Mouse (Mus musculus): ENCODE data around the gene Kbtbd13. TPM values are rescaled to one million over a fixed set of nuclear protein-coding genes. Genes with fewer than 3 reads are reported as not detected.

Kbtbd13 gene
- polyA plus RNA-seq, 1 experiment, result not detected

GRCm38 (mm10) chr9:65382031-65382750 lies 9.3 kb downstream of the Kbtbd13 start:
- TF ChIP-seq CTCF (IDR thresholded peaks at IDR 0.05; ENCODE audit: low read depth, low read length) (no peak), POLR2A (IDR thresholded peaks at IDR 0.05; ENCODE audit: borderline replicate concordance, low read depth, low read length) (no peak)
- Histone ChIP-seq H3K4me1 (ENCODE audit: control insufficient read depth, insufficient read depth, low read length) (no peaks in the 10 kb centered on the region), H3K27ac (ENCODE audit: insufficient read depth, low read depth, low read length) (no peak overlapping the region)

GRCm38 (mm10) chr9:65381017-65381590 lies 10.3 kb downstream of the Kbtbd13 start:
- Histone ChIP-seq H3K4me3 (ENCODE audit: insufficient read depth, low read length) (no peak overlapping the region), H3K4me1 (ENCODE audit: control insufficient read depth, insufficient read depth, low read length) (no peaks in the 10 kb centered on the region), H3K27ac (ENCODE audit: insufficient read depth, low read depth, low read length) (no peak overlapping the region)
- TF ChIP-seq POLR2A (IDR thresholded peaks at IDR 0.05; ENCODE audit: borderline replicate concordance, low read depth, low read length), result no peak
- no peak for TF ChIP-seq CTCF (IDR thresholded peaks at IDR 0.05; ENCODE audit: low read depth, low read length)

More at GRCm38 (mm10) chr9:65382031-65382750, 9.3 kb downstream of the Kbtbd13 start:
- no peak overlapping the region for H3K4me3 ChIP-seq (ENCODE audit: insufficient read depth, low read length)

GRCm38 (mm10) chr9:65375163-65375934 lies 16.1 kb downstream of the Kbtbd13 start:
- H3K4me3 ChIP-seq (ENCODE audit: insufficient read depth, low read length), result no peak overlapping the region
- H3K4me1 ChIP-seq (ENCODE audit: control insufficient read depth, insufficient read depth, low read length), result no peaks in the 10 kb centered on the region
- TF ChIP-seq POLR2A (IDR thresholded peaks at IDR 0.05; ENCODE audit: borderline replicate concordance, low read depth, low read length), result no peak
- no peak for TF ChIP-seq CTCF (IDR thresholded peaks at IDR 0.05; ENCODE audit: low read depth, low read length)
- no peak overlapping the region for H3K27ac ChIP-seq (ENCODE audit: insufficient read depth, low read depth, low read length)

GRCm38 (mm10) chr9:65374468-65375162 lies 16.8 kb downstream of the Kbtbd13 start:
- TF ChIP-seq CTCF (IDR thresholded peaks at IDR 0.05; ENCODE audit: low read depth, low read length), result no peak
- no peak for TF ChIP-seq POLR2A (IDR thresholded peaks at IDR 0.05; ENCODE audit: borderline replicate concordance, low read depth, low read length)
- H3K4me1 ChIP-seq (ENCODE audit: control insufficient read depth, insufficient read depth, low read length), result no peaks in the 10 kb centered on the region
- no peak overlapping the region for H3K4me3 ChIP-seq (ENCODE audit: insufficient read depth, low read length)
- H3K27ac ChIP-seq (ENCODE audit: insufficient read depth, low read depth, low read length), result no peak overlapping the region

GRCm38 (mm10) chr9:65372449-65372848 lies 19.0 kb downstream of the Kbtbd13 start:
- Histone ChIP-seq H3K4me1 (ENCODE audit: control insufficient read depth, insufficient read depth, low read length) (no peaks in the 10 kb centered on the region), H3K4me3 (ENCODE audit: insufficient read depth, low read length) (no peak overlapping the region)
- TF ChIP-seq POLR2A (IDR thresholded peaks at IDR 0.05; ENCODE audit: borderline replicate concordance, low read depth, low read length) (no peak), CTCF (IDR thresholded peaks at IDR 0.05; ENCODE audit: low read depth, low read length) (no peak)

GRCm38 (mm10) chr9:65371756-65372155 lies 19.7 kb downstream of the Kbtbd13 start:
- no peak overlapping the region for H3K4me3 ChIP-seq (ENCODE audit: insufficient read depth, low read length)
- no peaks in the 10 kb centered on the region for H3K4me1 ChIP-seq (ENCODE audit: control insufficient read depth, insufficient read depth, low read length)
- H3K27ac ChIP-seq (ENCODE audit: insufficient read depth, low read depth, low read length), result no peak overlapping the region
- TF ChIP-seq POLR2A (IDR thresholded peaks at IDR 0.05; ENCODE audit: borderline replicate concordance, low read depth, low read length) (no peak), CTCF (IDR thresholded peaks at IDR 0.05; ENCODE audit: low read depth, low read length) (no peak)

More at GRCm38 (mm10) chr9:65372449-65372848, 19.0 kb downstream of the Kbtbd13 start:
- no peak overlapping the region for H3K27ac ChIP-seq (ENCODE audit: insufficient read depth, low read depth, low read length)

- no peak overlapping the region for H3K4me3 ChIP-seq (ENCODE audit: insufficient read depth, low read length)
- no peak overlapping the region for H3K27ac ChIP-seq (ENCODE audit: insufficient read depth, low read depth, low read length)
- TF ChIP-seq CTCF (IDR thresholded peaks at IDR 0.05; ENCODE audit: low read depth, low read length) (no peak), POLR2A (IDR thresholded peaks at IDR 0.05; ENCODE audit: borderline replicate concordance, low read depth, low read length) (no peak)
- H3K4me1 ChIP-seq (ENCODE audit: control insufficient read depth, insufficient read depth, low read length), result peaks cover 22% of the 10 kb centered on the region
Measured at GRCm38 (mm10) chr9:65365721-65366120, 25.7 kb downstream of the Kbtbd13 start.

GRCm38 (mm10) chr9:65363684-65364083 lies 27.8 kb downstream of the Kbtbd13 start:
- Histone ChIP-seq H3K4me1 (ENCODE audit: control insufficient read depth, insufficient read depth, low read length) (peaks cover 32% of the 10 kb centered on the region), H3K4me3 (ENCODE audit: insufficient read depth, low read length) (no peak overlapping the region), H3K27ac (ENCODE audit: insufficient read depth, low read depth, low read length) (no peak overlapping the region)
- no peak for TF ChIP-seq CTCF (IDR thresholded peaks at IDR 0.05; ENCODE audit: low read depth, low read length)
- TF ChIP-seq POLR2A (IDR thresholded peaks at IDR 0.05; ENCODE audit: borderline replicate concordance, low read depth, low read length), result no peak

- TF ChIP-seq POLR2A (IDR thresholded peaks at IDR 0.05; ENCODE audit: borderline replicate concordance, low read depth, low read length), result no peak
- no peak for TF ChIP-seq CTCF (IDR thresholded peaks at IDR 0.05; ENCODE audit: low read depth, low read length)
- Histone ChIP-seq H3K4me3 (ENCODE audit: insufficient read depth, low read length) (no peak within 1 kb of the TSS), H3K4me1 (ENCODE audit: control insufficient read depth, insufficient read depth, low read length) (peaks cover 39% of the 10 kb centered on the region), H3K27ac (ENCODE audit: insufficient read depth, low read depth, low read length) (no peak within 1 kb of the TSS)
Measured at GRCm38 (mm10) chr9:65360641-65361448, 30.6 kb downstream of the Kbtbd13 start, which contains the start of gene Ubap1l. TSS of gene Ubap1l (plus strand) at chr9:65361041.

All from bone marrow macrophage, adult 2 months (primary cell).